In the genomic region with DNA sequence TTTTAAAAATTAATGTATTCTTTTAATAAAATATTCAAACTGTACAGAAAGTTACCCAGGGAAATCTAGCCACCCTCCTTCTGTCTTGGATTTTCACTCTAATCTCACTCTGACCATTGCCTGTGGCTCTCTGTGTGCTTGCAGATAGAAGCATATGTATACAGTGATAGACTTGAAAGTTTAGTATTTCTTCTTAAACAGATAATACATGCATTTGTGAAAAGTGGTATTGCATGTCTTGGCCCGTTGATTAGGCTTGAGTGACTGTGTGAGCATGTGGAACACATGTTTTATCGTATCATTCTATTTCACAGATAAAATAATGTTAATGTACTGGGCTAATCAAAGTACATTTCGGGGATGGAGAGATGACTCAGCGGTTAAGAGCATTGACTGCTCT, we compare ENCODE assay signal across 29 mouse cellular contexts. TPM values are rescaled to one million over a fixed set of nuclear protein-coding genes. Genes with fewer than 3 reads are reported as not detected.
A peak's percentile ranks its signal among the peaks of the same experiment; 100 is the strongest.
DNase-seq lines count a peak whose midpoint lies in the region; ATAC-seq and TF ChIP-seq lines count a peak whose summit lies in the region.
"Had no signal": no experiment of that assay in that cellular context is flagged by ENCODE, and none has a peak within 500 bp of the region (broad histone marks: within the 10 kb centered on the region; RNA-seq: fewer than 3 reads in every experiment).

No protein-coding gene starts in this region.

- peak; percentile 92 for TF ChIP-seq EP300 in liver, postnatal 0 days (IDR thresholded peaks at IDR 0.05; ENCODE audit: low read depth)

- no peak overlapping the region for H3K4me3 ChIP-seq in liver, embryonic 12.5 days
- no peak overlapping the region for H3K4me3 ChIP-seq in liver, postnatal 0 days (ENCODE audit: low read depth, low read length)
- no peak overlapping the region for H3K4me3 ChIP-seq in midbrain, embryonic 16.5 days (ENCODE audit: low read depth, low read length)
- H3K4me3 ChIP-seq: embryonic facial prominence, embryonic 10.5 days; embryonic facial prominence, embryonic 15.5 days; forebrain, embryonic 15.5 days; gastrocnemius, adult 2 months; heart, adult 2 months; heart, embryonic 12.5 days; hindbrain, embryonic 15.5 days; intestine, embryonic 15.5 days; megakaryocyte, embryonic 14.5 days; midbrain, embryonic 13.5 days had no signal

- peak; percentile 31 for DNase-seq in A20 (ENCODE audit: low read depth, low spot score)
- peak; percentile 51 for DNase-seq in c-Kit-positive CD71-positive TER-119-negative erythroid progenitor cells, embryonic 14.5 days (ENCODE audit: low read depth)
- no peak for DNase-seq in liver, postnatal 0 days
- no peak for DNase-seq in adrenal gland, adult 2 months
- DNase-seq: adrenal gland, postnatal 14 days; B cell, adult 2 months; cerebellum, adult 2 months; cerebellum, postnatal 14 days; gastrocnemius, adult 2 months; gastrocnemius, postnatal 36 days; heart, adult 2 months; kidney, adult 8-10 months; kidney, postnatal 4 days; lung, postnatal 36 days; retina, postnatal 1 day; right cerebral cortex, postnatal 14 days; thymus, postnatal 14 days had no signal

- peaks cover 98% of the 10 kb centered on the region for H3K4me1 ChIP-seq in liver, embryonic 12.5 days
- peaks cover 66% of the 10 kb centered on the region for H3K4me1 ChIP-seq in liver, postnatal 0 days (ENCODE audit: insufficient read depth)
- H3K4me1 ChIP-seq in midbrain, embryonic 16.5 days (ENCODE audit: control insufficient read depth, insufficient read depth, low read length) = no peaks in the 10 kb centered on the region
- H3K4me1 ChIP-seq: embryonic facial prominence, embryonic 10.5 days; embryonic facial prominence, embryonic 15.5 days; forebrain, embryonic 15.5 days; hindbrain, embryonic 15.5 days had no signal

- H3K9me3 ChIP-seq in liver, embryonic 12.5 days (replicated peaks) = no peaks in the 10 kb centered on the region
- no peaks in the 10 kb centered on the region for H3K9me3 ChIP-seq in liver, postnatal 0 days (ENCODE audit: low read length)
- H3K9me3 ChIP-seq in midbrain, embryonic 16.5 days (replicated peaks; ENCODE audit: control insufficient read depth, low read length, poor library complexity, severe bottlenecking) = no peaks in the 10 kb centered on the region
- H3K9me3 ChIP-seq: embryonic facial prominence, embryonic 10.5 days; embryonic facial prominence, embryonic 15.5 days; forebrain, embryonic 15.5 days; heart, embryonic 12.5 days; hindbrain, embryonic 15.5 days; intestine, embryonic 15.5 days; megakaryocyte, embryonic 14.5 days; midbrain, embryonic 13.5 days had no signal

- no peaks in the 10 kb centered on the region for H3K27me3 ChIP-seq in liver, embryonic 12.5 days (replicated peaks)
- H3K27me3 ChIP-seq in liver, postnatal 0 days (ENCODE audit: insufficient read depth, low read length) = no peaks in the 10 kb centered on the region
- H3K27me3 ChIP-seq in midbrain, embryonic 16.5 days (ENCODE audit: control insufficient read depth, insufficient read depth, low read depth, low read length) = no peaks in the 10 kb centered on the region
- H3K27me3 ChIP-seq: embryonic facial prominence, embryonic 15.5 days; forebrain, embryonic 15.5 days; heart, embryonic 12.5 days; hindbrain, embryonic 15.5 days; intestine, embryonic 15.5 days; megakaryocyte, embryonic 14.5 days; midbrain, embryonic 13.5 days had no signal

- no peak overlapping the region for H3K9ac ChIP-seq in liver, embryonic 12.5 days
- H3K9ac ChIP-seq in liver, postnatal 0 days (replicated peaks) = no peak overlapping the region
- no peak overlapping the region for H3K9ac ChIP-seq in midbrain, embryonic 16.5 days (ENCODE audit: low read depth, low read length)
- H3K9ac ChIP-seq: embryonic facial prominence, embryonic 15.5 days; forebrain, embryonic 15.5 days; heart, embryonic 12.5 days; hindbrain, embryonic 15.5 days; intestine, embryonic 15.5 days; midbrain, embryonic 13.5 days had no signal

- peak overlapping the region; percentile 66 for H3K27ac ChIP-seq in liver, embryonic 12.5 days
- H3K27ac ChIP-seq in liver, postnatal 0 days (ENCODE audit: low read depth) = no peak overlapping the region
- no peak overlapping the region for H3K27ac ChIP-seq in midbrain, embryonic 16.5 days (ENCODE audit: low read length)
- H3K27ac ChIP-seq: embryonic facial prominence, embryonic 10.5 days; embryonic facial prominence, embryonic 15.5 days; forebrain, embryonic 15.5 days; gastrocnemius, adult 2 months; heart, adult 2 months; hindbrain, embryonic 15.5 days; intestine, embryonic 15.5 days; kidney, postnatal 0 days; midbrain, embryonic 13.5 days had no signal

- 46% methylated on average over 4 of the region's 4 CpGs for WGBS in liver, embryonic 12.5 days (ENCODE audit: insufficient replicate concordance)
- WGBS in liver, postnatal 0 days (ENCODE audit: insufficient replicate concordance) = 53% methylated on average over 4 of the region's 4 CpGs
- 92% methylated on average over 4 of the region's 4 CpGs for WGBS in midbrain, embryonic 16.5 days

- peaks cover 17% of the 10 kb centered on the region for H3K36me3 ChIP-seq in liver, embryonic 12.5 days
- H3K36me3 ChIP-seq in liver, postnatal 0 days (replicated peaks; ENCODE audit: insufficient read depth, low read length) = no peaks in the 10 kb centered on the region
- no peaks in the 10 kb centered on the region for H3K36me3 ChIP-seq in midbrain, embryonic 16.5 days (ENCODE audit: control insufficient read depth, insufficient read depth, low read length)
- H3K36me3 ChIP-seq: embryonic facial prominence, embryonic 15.5 days; forebrain, embryonic 15.5 days; heart, embryonic 12.5 days; hindbrain, embryonic 15.5 days; intestine, embryonic 15.5 days had no signal

- peak; percentile 84 for ATAC-seq in liver, embryonic 12.5 days
- ATAC-seq in liver, postnatal 0 days = peak; percentile 26
- ATAC-seq in midbrain, embryonic 16.5 days = no peak
- no peak for ATAC-seq in cerebellum, adult (ENCODE audit: insufficient number of reproducible peaks, low FRiP score, low TSS enrichment)
- ATAC-seq: forebrain, embryonic 15.5 days; intestine, embryonic 15.5 days; midbrain, embryonic 13.5 days had no signal

- no peak for TF ChIP-seq CTCF in liver, postnatal 0 days (IDR thresholded peaks at IDR 0.05; ENCODE audit: low read depth)

- H3K4me2 ChIP-seq in liver, embryonic 12.5 days = no peak overlapping the region
- H3K4me2 ChIP-seq in liver, postnatal 0 days (ENCODE audit: low read depth, low read length) = no peak overlapping the region
- no peak overlapping the region for H3K4me2 ChIP-seq in midbrain, embryonic 16.5 days (ENCODE audit: low read length)
- H3K4me2 ChIP-seq: embryonic facial prominence, embryonic 15.5 days; forebrain, embryonic 15.5 days; heart, embryonic 12.5 days; hindbrain, embryonic 15.5 days; intestine, embryonic 15.5 days; midbrain, embryonic 13.5 days had no signal

RNA-seq across cellular contexts. Expression of gene Cdk8, which starts 14.2 kb away (rescaled TPM):
- 30.7 and 32.5 TPM in 2 replicates for polyA plus RNA-seq in liver, embryonic 12.5 days (2016; fragmentation: Nextera tagmentation; extraction: Ambion mirVana)
- polyA plus RNA-seq in liver, postnatal 0 days (2015; fragmentation: Nextera tagmentation; extraction: Ambion mirVana) = 11.4 and 12.0 TPM in 2 replicates
- polyA plus RNA-seq in midbrain, embryonic 16.5 days (2015; fragmentation: Nextera tagmentation; extraction: Ambion mirVana) = 17.5 and 22.5 TPM in 2 replicates
- 10 to 100 TPM; 41.1 to 79.6 TPM for total RNA-seq in adrenal gland, adult 2 months (2021)
- 42.2 and 70.3 TPM in 2 replicates for polyA plus RNA-seq in adrenal gland, adult 2 months (2012; rRNA removed)

RNA-seq across cellular contexts. Expression of gene Rnf6, which starts 23.8 kb away (rescaled TPM):
- polyA plus RNA-seq in liver, embryonic 12.5 days (2016; fragmentation: Nextera tagmentation; extraction: Ambion mirVana) = 24.8 and 25.3 TPM in 2 replicates
- polyA plus RNA-seq in liver, postnatal 0 days (2015; fragmentation: Nextera tagmentation; extraction: Ambion mirVana) = 21.4 and 21.9 TPM in 2 replicates
- 31.4 and 32.9 TPM in 2 replicates for polyA plus RNA-seq in midbrain, embryonic 16.5 days (2015; fragmentation: Nextera tagmentation; extraction: Ambion mirVana)
- 10 to 100 TPM; 45.4 to 75.7 TPM for total RNA-seq in adrenal gland, adult 2 months (2021)
- 7.1 and 9.2 TPM in 2 replicates for polyA plus RNA-seq in adrenal gland, adult 2 months (2012; rRNA removed)

Comparison
In these comparisons a context has a peak if more than half of its experiments do, and no peak if none do; other contexts are left out.
1. DNase-seq: peak in A20 (single experiment) and c-Kit-positive CD71-positive TER-119-negative erythroid progenitor cells, embryonic 14.5 days (single experiment); none in liver, postnatal 0 days (single experiment) and adrenal gland, adult 2 months (single experiment).
2. ATAC-seq: peak in liver, embryonic 12.5 days (single experiment) and liver, postnatal 0 days (single experiment); none in midbrain, embryonic 16.5 days (single experiment) and cerebellum, adult (single experiment).